Mouse (Mus musculus) gastrocnemius, adult 2 months (tissue): Measurements from ENCODE around the gene Frmpd2. TPM values are rescaled to one million over a fixed set of nuclear protein-coding genes. Genes with fewer than 3 reads are reported as not detected.
A peak's percentile ranks its signal among the peaks of the same experiment; 100 is the strongest.
"Not testable (repeated sequence)": the region's sequence is repeated elsewhere in the genome, so short reads cannot be mapped to it uniquely, and the experiment has no call there.

Experiments used
- DNase-seq: peaks from one replicate; pipeline ENCODE4 v3.0.0; 2022
- H3K27ac ChIP-seq: fragments of 200-600 bp; 2 replicates; pipeline ENCODE4 v1.8.1; 2022; ENCODE audit warnings: mild to moderate bottlenecking
- H3K4me3 ChIP-seq: fragments of 200-600 bp; 2 replicates; pipeline ENCODE4 v1.8.1; 2022; ENCODE audit warnings: mild to moderate bottlenecking, moderate library complexity
- CTCF ChIP-seq: fragments of 200-600 bp; IDR thresholded peaks from 2 replicates; pipeline ENCODE4 v1.8.1; 2022; ENCODE audit warnings: antibody characterized with exemption, mild to moderate bottlenecking, moderate library complexity
- intact Hi-C: fragments of 180-260 bp; cut with DNase I; formaldehyde crosslinking; loops from one replicate; pipeline ENCODE4 v1.15.1; 2025
- long read RNA-seq, 2 experiments: library from polyadenylated mRNA; stranded (forward); transcript quantifications; one replicate each; pipeline ENCODE4 v2.0.0; 2021
- total RNA-seq, 2 experiments: library from RNA; stranded (reverse); gene quantifications; 2 replicates each; pipeline ENCODE4 v1.2.3; 2021

Frmpd2 gene
- not detected for total RNA-seq
- long read RNA-seq, experiment 1 = 0 reads
- long read RNA-seq, experiment 2 = 0 reads

GRCm38 (mm10) chr14:33471331-33471730, at the start of gene Frmpd2:
Gene Frmpd2 (plus strand): TSS chr14:33471696.
- no peak for DNase-seq
- intact Hi-C loops = no loop called here
- no peak within 1 kb of the TSS for H3K4me3 ChIP-seq
- TF ChIP-seq CTCF = no peak
- H3K27ac ChIP-seq = no peak within 1 kb of the TSS

GRCm38 (mm10) chr14:33423003-33423402, 48.5 kb upstream of the Frmpd2 start:
- no peak for TF ChIP-seq CTCF
- H3K4me3 ChIP-seq = no peak overlapping the region
- intact Hi-C loops = no loop called here
- no peak overlapping the region for H3K27ac ChIP-seq
- no peak for DNase-seq

GRCm38 (mm10) chr14:33424124-33424523, 47.4 kb upstream of the Frmpd2 start:
- H3K4me3 ChIP-seq = no peak overlapping the region
- intact Hi-C loops = no loop called here
- DNase-seq = no peak
- H3K27ac ChIP-seq = no peak overlapping the region
- no peak for TF ChIP-seq CTCF

GRCm38 (mm10) chr14:33432485-33432884, 39.0 kb upstream of the Frmpd2 start:
- H3K27ac ChIP-seq, H3K4me3 ChIP-seq, intact Hi-C loops, DNase-seq: not testable (repeated sequence)

GRCm38 (mm10) chr14:33443780-33444179, 27.7 kb upstream of the Frmpd2 start:
- no peak for TF ChIP-seq CTCF
- intact Hi-C loops = loop anchor here (10.0 kb wide), 1 partner anchor 119 kb away; no protein-coding TSS in a partner anchor
- Histone ChIP-seq H3K27ac (no peak overlapping the region), H3K4me3 (no peak overlapping the region)
- no peak for DNase-seq

- no peak for TF ChIP-seq CTCF
- DNase-seq = no peak
- H3K4me3 ChIP-seq = peak overlapping the region; percentile 79
- intact Hi-C loops = loop anchor here (10.0 kb wide), 1 partner anchor 121 kb away; no protein-coding TSS in a partner anchor
- peak overlapping the region; percentile 95 for H3K27ac ChIP-seq
Observed at GRCm38 (mm10) chr14:33445962-33446361, 25.5 kb upstream of the Frmpd2 start.

GRCm38 (mm10) chr14:33446561-33447023, 24.9 kb upstream of the Frmpd2 start:
- no peak for DNase-seq
- Histone ChIP-seq H3K27ac (peak overlapping the region; percentile 95), H3K4me3 (peak overlapping the region; percentile 79)
- no peak for TF ChIP-seq CTCF
- intact Hi-C loops = loop anchor here (10.0 kb wide), 1 partner anchor 122 kb away; no protein-coding TSS in a partner anchor

- peak; percentile 41 for TF ChIP-seq CTCF
- DNase-seq = peak; percentile 99
- H3K4me3 ChIP-seq = peak within 1 kb of the TSS; percentile 79
- intact Hi-C loops = loop anchor here (10.0 kb wide), 1 partner anchor 122 kb away; no protein-coding TSS in a partner anchor
- peak within 1 kb of the TSS; percentile 95 for H3K27ac ChIP-seq
Observed at GRCm38 (mm10) chr14:33447027-33447569, 24.4 kb upstream of the Frmpd2 start, which contains the start of gene Mapk8. Gene Mapk8 (minus strand): TSS chr14:33447158.

- no peak for DNase-seq
- no peak for TF ChIP-seq CTCF
- H3K4me3 ChIP-seq = no peak overlapping the region
- H3K27ac ChIP-seq = no peak overlapping the region
- intact Hi-C loops = loop anchor here (10.0 kb wide), 1 partner anchor 123 kb away; no protein-coding TSS in a partner anchor
Observed at GRCm38 (mm10) chr14:33448276-33448675, 23.2 kb upstream of the Frmpd2 start.

GRCm38 (mm10) chr14:33449296-33449840, 22.1 kb upstream of the Frmpd2 start:
- Histone ChIP-seq H3K27ac (no peak overlapping the region), H3K4me3 (no peak overlapping the region)
- DNase-seq = no peak
- intact Hi-C loops = loop anchor here (10.0 kb wide), 1 partner anchor 125 kb away; no protein-coding TSS in a partner anchor
- TF ChIP-seq CTCF = no peak

- Histone ChIP-seq H3K4me3 (no peak overlapping the region), H3K27ac (no peak overlapping the region)
- no peak for DNase-seq
- no peak for TF ChIP-seq CTCF
- intact Hi-C loops = no loop called here
Observed at GRCm38 (mm10) chr14:33450331-33450730, 21.2 kb upstream of the Frmpd2 start.

GRCm38 (mm10) chr14:33463658-33464057, 7.8 kb upstream of the Frmpd2 start:
- no peak for TF ChIP-seq CTCF
- H3K4me3 ChIP-seq = no peak overlapping the region
- H3K27ac ChIP-seq = no peak overlapping the region

GRCm38 (mm10) chr14:33467766-33468165, 3.7 kb upstream of the Frmpd2 start:
- no peak for TF ChIP-seq CTCF
- intact Hi-C loops = no loop called here

More at GRCm38 (mm10) chr14:33463658-33464057, 7.8 kb upstream of the Frmpd2 start:
- intact Hi-C loops = no loop called here
- DNase-seq = no peak

More at GRCm38 (mm10) chr14:33467766-33468165, 3.7 kb upstream of the Frmpd2 start:
- Histone ChIP-seq H3K27ac (no peak overlapping the region), H3K4me3 (no peak overlapping the region)
- DNase-seq = no peak
